ENCODE assay signal across 11 mouse cellular contexts in genomic region chr8:13625281-13625970, GRCm38 (mm10). TPM values are rescaled to one million over a fixed set of nuclear protein-coding genes. Genes with fewer than 3 reads are reported as not detected.
A peak's percentile ranks its signal among the peaks of the same experiment; 100 is the strongest.
DNase-seq lines count a peak whose midpoint lies in the region; ATAC-seq and TF ChIP-seq lines count a peak whose summit lies in the region.
"Had no signal": no experiment of that assay in that cellular context is flagged by ENCODE, and none has a peak within 500 bp of the region (broad histone marks: within the 10 kb centered on the region; RNA-seq: fewer than 3 reads in every experiment).

No protein-coding gene starts in this region.

- H3K27ac ChIP-seq in lung, postnatal 0 days (ENCODE audit: low read length): peak overlapping the region; percentile 90
- H3K27ac ChIP-seq in limb, embryonic 10.5 days: peak overlapping the region; percentile 17; the same call in 1 of the 2 replicates
- H3K27ac ChIP-seq in stomach, embryonic 16.5 days (ENCODE audit: low read length): peak overlapping the region; percentile 54
- H3K27ac ChIP-seq: kidney, postnatal 0 days; liver, embryonic 15.5 days had no signal

- DNase-seq in cerebellum, adult 9-10 months: peak; percentile 61
- no peak for DNase-seq in cerebellum, adult 8-10 months
- DNase-seq in lung, postnatal 0 days (ENCODE audit: low spot score): peak; percentile 67
- DNase-seq in lung, adult 18-20 months: no peak
- DNase-seq in limb, embryonic 10.5 days (ENCODE audit: low spot score): no peak
- DNase-seq in spleen, postnatal 14 days (ENCODE audit: low spot score in 2 of 2): no peak
- DNase-seq: thymus, postnatal 25 days had no signal

- no peak overlapping the region for H3K4me3 ChIP-seq in lung, postnatal 0 days (ENCODE audit: low read depth, low read length)
- H3K4me3 ChIP-seq in limb, embryonic 10.5 days: no peak overlapping the region
- no peak overlapping the region for H3K4me3 ChIP-seq in stomach, embryonic 16.5 days (replicated peaks; ENCODE audit: low read length)
- H3K4me3 ChIP-seq: liver, embryonic 15.5 days had no signal

- ATAC-seq in lung, postnatal 0 days: peak; percentile 40
- ATAC-seq in stomach, embryonic 16.5 days (ENCODE audit: insufficient read depth, low FRiP score): no peak
- ATAC-seq in inflammation-experienced regulatory T-cells, adult 6 months: no peak

- 0 out of 2 replicates have a peak, but pooled peaks cover 8% of the 10 kb centered on the region for H3K36me3 ChIP-seq in lung, postnatal 0 days (ENCODE audit: insufficient read depth, low read length)
- H3K36me3 ChIP-seq in limb, embryonic 10.5 days: peaks cover 10% of the 10 kb centered on the region
- H3K36me3 ChIP-seq in stomach, embryonic 16.5 days (ENCODE audit: control insufficient read depth, insufficient read depth, low read length): peaks cover 5% of the 10 kb centered on the region; the same call in 1 of the 2 replicates

- TF ChIP-seq CTCF in lung, postnatal 0 days (IDR thresholded peaks at IDR 0.05): no peak

- H3K9ac ChIP-seq in lung, postnatal 0 days (replicated peaks; ENCODE audit: low read depth): no peak overlapping the region
- H3K9ac ChIP-seq in stomach, embryonic 16.5 days (ENCODE audit: low read length): no peak overlapping the region
- H3K9ac ChIP-seq: liver, embryonic 15.5 days had no signal

- TF ChIP-seq EP300 in lung, postnatal 0 days (IDR thresholded peaks at IDR 0.05): no peak

- no peak overlapping the region for H3K4me2 ChIP-seq in lung, postnatal 0 days (replicated peaks; ENCODE audit: low read depth, low read length)
- H3K4me2 ChIP-seq in stomach, embryonic 16.5 days (ENCODE audit: low read depth, low read length): no peak overlapping the region
- H3K4me2 ChIP-seq: liver, embryonic 15.5 days had no signal

- H3K27me3 ChIP-seq in lung, postnatal 0 days (replicated peaks; ENCODE audit: insufficient read depth, low read length): no peaks in the 10 kb centered on the region
- H3K27me3 ChIP-seq in limb, embryonic 10.5 days (ENCODE audit: low read depth, poor library complexity, severe bottlenecking): no peaks in the 10 kb centered on the region
- H3K27me3 ChIP-seq in stomach, embryonic 16.5 days (ENCODE audit: control insufficient read depth, insufficient read depth, low read length): no peaks in the 10 kb centered on the region
- H3K27me3 ChIP-seq: liver, embryonic 15.5 days had no signal

- H3K4me1 ChIP-seq in lung, postnatal 0 days (ENCODE audit: insufficient read depth, low read depth, low read length): peaks cover 29% of the 10 kb centered on the region; the same call in 1 of the 2 replicates
- H3K4me1 ChIP-seq in limb, embryonic 10.5 days: peaks cover 27% of the 10 kb centered on the region
- H3K4me1 ChIP-seq in stomach, embryonic 16.5 days (ENCODE audit: control insufficient read depth, insufficient read depth, low read length): peaks cover 31% of the 10 kb centered on the region

- 53% methylated on average over 5 of the region's 5 CpGs for WGBS in lung, postnatal 0 days
- WGBS in limb, embryonic 10.5 days: 87% methylated on average over 5 of the region's 5 CpGs
- WGBS in stomach, embryonic 16.5 days: 65% methylated on average over 5 of the region's 5 CpGs

- H3K9me3 ChIP-seq in lung, postnatal 0 days (ENCODE audit: low read length): no peaks in the 10 kb centered on the region
- H3K9me3 ChIP-seq in limb, embryonic 10.5 days (replicated peaks): no peaks in the 10 kb centered on the region
- H3K9me3 ChIP-seq in stomach, embryonic 16.5 days (replicated peaks; ENCODE audit: control insufficient read depth, low read length): 0 out of 2 replicates have a peak, but pooled peaks cover 4% of the 10 kb centered on the region
- H3K9me3 ChIP-seq: liver, embryonic 15.5 days had no signal

RNA-seq across cellular contexts. Expression of gene Rasa3, which starts 52.0 kb away (rescaled TPM):
- 28.5 and 28.6 TPM in 2 replicates for polyA plus RNA-seq in lung, postnatal 0 days (2015; fragmentation: Nextera tagmentation; extraction: Ambion mirVana)
- 17.0 and 18.1 TPM in 2 replicates for polyA plus RNA-seq in limb, embryonic 10.5 days (2016; fragmentation: Nextera tagmentation; extraction: Ambion mirVana)
- 30.9 and 35.5 TPM in 2 replicates for polyA plus RNA-seq in stomach, embryonic 16.5 days (2015; fragmentation: Nextera tagmentation; extraction: Ambion mirVana)
- polyA plus RNA-seq in inflammation-experienced regulatory T-cells, adult 6 months (2017; shearing (Covaris generic)): 100 to 1,000 TPM in 1 of 3 experiments, 10 to 100 TPM in 2; 96.4 to 121 (median 96.5) TPM

Comparison
In these comparisons a context has a peak if more than half of its experiments do, and no peak if none do; other contexts are left out.
1. DNase-seq: peak in cerebellum, adult 9-10 months (single experiment) and lung, postnatal 0 days (single experiment); none in cerebellum, adult 8-10 months (single experiment), lung, adult 18-20 months (0 of 2), limb, embryonic 10.5 days (single experiment) and spleen, postnatal 14 days (0 of 2).
2. H3K27ac ChIP-seq: peak in every context shown above with its lines; median percentile 90 in lung, postnatal 0 days; 54 in stomach, embryonic 16.5 days; 17 in limb, embryonic 10.5 days.